Mouse (Mus musculus) yolk sac, embryonic 10.5 days (tissue): ENCODE data around the gene Slc2a9.
"Not testable (repeated sequence)": the region's sequence is repeated elsewhere in the genome, so short reads cannot be mapped to it uniquely, and the experiment has no call there.

Source experiments
- DNase-seq: peaks from one replicate; pipeline ENCODE4 v3.0.0-alpha.2; 2017; ENCODE audit warnings: low spot score

Gene Slc2a9

DNA sequence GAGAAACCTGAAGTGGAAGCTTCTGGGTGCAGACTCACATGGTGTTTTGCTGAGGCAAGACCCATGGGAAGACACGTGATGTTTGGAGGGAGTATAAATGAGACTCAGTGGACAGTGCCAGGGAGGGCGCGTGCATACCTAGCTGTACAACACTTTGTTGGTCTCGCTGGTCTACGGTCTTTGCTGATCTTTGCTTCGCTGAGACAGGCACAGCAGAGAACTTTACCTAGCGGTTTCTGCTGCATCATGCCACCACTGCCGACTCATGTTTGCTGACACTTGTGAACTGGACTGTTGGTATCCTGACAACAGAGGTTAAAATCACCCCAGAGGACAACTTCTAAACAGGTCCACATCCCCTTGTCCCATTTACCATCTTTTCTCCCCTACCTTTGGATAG is 2.9 kb downstream of the Slc2a9 start:
- no peak for DNase-seq

DNA sequence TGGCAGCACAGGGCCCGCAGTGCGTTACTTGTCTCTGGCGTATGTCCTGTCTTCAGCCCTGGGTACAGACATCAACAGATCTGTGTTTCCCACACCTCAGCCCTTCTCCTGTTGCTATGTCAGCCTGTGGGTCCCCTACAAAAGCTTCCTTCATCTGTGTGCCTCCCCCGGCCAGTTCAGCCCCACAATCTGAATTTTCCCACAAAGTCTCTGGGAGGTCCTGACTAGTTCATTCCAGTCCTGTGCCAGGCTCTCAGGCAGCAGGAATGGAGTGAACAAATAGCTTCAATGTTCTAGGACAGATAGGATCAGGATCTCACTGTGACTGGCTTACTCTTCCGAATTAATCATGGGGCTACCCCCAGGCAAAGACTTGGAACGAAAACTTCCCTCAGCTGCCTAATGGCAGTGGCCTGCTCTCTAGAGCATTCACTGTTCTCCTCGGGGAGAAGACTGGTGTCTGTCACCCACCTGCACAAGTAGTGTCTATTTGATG is 3.6 kb downstream of the Slc2a9 start:
- DNase-seq = no peak

DNA sequence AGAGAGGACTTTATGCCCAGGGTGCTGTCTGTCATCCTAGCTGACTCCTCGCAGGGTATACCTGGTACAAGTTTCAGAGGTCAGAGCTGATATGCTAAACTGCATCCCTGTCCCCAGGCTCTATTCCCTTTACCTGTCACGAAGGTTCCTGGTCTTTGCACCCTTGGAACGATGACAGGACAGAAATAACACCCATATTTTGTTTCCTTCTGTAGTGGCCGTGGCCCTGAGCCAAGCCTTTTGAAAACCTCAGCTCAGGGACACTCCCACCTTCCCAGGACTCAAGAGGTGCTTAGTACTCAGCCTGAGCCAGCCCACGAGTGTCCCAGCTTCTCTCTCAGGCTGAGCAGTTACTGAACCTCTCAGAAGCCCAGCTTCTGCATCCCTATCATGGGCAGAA is 4.5 kb downstream of the Slc2a9 start:
- no peak for DNase-seq

DNA sequence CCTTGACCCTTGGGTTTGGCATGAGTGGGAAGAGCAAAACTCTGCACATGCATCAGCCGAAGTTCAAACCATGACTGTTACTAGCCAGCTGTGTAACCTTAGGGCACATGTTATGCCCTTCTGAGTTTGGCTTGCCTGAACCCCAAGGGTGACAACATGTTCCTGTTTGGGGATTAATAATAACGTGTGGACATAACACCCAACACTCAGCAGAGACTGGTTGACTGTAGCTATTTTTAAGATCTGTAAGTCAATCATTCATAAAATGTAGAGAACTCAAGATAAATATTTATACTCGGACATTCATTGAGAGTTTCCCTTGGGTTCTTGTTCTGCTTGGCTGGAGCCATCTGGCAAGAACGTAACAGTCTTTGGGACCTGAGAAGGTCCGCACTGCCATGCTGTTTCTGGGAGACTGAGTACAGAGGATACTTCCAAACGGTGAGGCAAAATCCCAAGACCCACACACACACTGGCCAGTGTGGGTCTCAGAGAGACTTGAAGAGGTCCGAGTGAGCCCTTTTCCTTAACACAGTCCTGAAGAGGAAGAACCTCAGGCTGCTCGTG is 6.4 kb downstream of the Slc2a9 start:
- no peak for DNase-seq

DNA sequence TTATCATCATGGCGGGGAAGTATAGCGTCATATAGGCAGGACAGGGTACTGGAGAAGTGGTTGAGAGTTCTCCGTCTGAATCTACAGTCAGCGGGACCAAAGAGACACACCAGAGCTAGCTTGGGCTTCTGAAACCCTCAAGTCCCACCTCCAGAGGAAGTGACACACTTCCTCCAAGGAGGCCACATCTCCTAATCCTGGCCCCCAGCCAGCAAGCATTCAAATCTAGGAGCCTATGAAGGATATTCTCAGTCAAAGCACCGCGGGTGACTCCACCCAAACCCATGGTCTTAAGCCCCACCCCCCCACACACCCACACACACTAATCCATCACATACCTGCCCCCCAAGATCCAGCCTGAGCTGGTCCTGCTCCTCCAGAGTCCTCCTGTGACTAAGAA is 9.1 kb downstream of the Slc2a9 start:
- no peak for DNase-seq

DNA sequence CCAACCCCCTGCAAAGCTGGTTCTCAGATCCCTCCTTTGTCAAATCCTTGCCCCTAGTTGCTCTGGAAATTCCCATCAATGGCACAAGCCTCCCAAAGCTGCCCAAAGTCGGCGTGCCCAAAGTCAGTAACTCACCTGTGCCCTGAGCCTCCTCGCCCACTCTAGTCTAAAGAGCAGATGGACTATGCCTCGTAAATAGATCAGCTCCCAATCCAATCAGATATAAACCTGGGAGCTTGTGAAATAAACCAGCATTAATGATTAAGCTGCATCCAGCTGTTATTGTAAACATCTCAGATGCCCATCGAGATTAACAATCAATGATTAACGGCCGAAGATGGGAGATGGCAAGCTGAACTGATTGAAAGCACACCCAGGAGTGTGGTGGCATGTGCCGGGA is 11.2 kb downstream of the Slc2a9 start:
- no peak for DNase-seq

DNA sequence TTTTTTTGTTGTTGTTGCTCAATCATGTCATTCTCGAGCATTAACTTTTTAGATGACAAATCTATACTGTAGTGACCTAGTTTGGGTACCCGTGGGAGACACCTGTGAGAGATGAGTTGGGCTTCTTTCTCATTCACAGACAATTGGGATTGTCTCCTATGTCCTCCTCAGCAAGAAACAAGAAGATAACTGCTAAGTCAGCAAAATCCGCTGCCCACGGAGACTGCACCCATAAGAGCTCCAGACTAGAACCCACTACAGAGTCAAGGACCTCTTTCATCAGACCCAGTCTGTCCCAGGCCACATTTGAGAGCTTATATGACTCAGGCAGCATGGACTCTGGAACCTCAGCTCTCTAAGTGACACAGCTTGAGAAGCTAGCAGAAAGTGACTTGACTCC is 13.2 kb downstream of the Slc2a9 start:
- DNase-seq = no peak

DNA sequence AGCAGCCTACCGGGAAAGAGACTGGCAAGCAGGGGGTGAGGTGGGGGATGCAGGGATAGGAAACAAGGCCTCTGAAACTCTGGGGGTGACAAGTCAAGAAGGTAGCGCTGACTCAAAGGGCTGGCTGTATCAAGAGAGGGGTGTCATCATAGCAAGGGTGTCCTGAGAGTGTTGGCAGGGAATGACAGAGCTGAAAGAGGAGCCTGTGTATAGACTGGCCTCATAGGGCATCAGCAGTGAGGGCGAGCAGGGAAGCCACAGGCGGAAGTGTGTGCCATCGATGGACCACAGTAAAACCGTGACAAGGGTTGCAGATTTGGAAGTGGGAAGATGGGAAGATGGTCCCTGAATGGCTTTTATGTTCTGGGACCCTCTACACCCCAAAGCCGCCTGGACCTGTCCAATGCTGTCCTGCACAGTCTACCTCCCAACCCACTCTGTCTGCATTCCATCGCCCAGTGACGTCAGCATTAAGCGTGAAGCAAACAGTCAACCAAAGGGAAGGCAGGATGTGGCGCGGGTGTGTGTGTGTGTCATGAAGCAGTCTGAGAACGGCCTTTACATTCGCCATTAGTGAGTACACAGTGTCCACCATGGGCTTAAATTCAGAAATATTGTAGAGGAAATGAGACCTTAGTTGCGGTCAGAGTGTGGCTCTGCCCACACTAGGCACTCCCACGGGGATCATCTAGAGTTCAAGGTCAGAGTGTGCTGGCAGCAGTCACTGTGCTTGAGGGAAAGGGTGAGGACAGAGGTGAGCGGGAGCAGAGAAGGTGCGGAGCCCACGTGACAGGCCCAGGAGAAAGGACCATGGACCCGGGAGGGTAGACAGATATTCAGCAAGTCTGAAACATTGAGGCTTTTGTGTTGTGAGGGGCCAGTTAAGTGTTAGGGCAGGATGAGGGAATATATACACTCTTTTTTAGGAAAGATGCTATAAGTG is 14.0 kb downstream of the Slc2a9 start:
- DNase-seq = no peak

DNA sequence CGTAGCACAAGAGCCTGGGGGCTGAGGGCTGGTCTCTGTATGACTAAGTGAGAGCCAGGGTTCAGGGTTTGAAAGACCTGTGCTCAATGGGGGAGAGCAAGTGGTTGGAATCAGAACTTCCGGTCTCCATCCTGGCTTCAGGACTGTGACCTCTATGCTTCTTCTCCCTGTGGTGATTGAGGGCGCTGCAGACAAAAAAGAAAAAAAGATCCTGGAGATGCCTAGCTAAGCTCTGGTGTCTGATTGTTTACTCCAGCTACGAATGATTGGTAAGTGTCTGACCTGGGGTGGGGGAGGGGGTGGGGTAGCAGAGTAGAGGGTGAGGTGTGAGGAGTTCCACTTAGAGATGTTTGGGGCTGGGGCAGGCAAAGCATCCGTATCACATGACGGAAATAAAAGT is 14.9 kb downstream of the Slc2a9 start:
- DNase-seq = no peak

DNA sequence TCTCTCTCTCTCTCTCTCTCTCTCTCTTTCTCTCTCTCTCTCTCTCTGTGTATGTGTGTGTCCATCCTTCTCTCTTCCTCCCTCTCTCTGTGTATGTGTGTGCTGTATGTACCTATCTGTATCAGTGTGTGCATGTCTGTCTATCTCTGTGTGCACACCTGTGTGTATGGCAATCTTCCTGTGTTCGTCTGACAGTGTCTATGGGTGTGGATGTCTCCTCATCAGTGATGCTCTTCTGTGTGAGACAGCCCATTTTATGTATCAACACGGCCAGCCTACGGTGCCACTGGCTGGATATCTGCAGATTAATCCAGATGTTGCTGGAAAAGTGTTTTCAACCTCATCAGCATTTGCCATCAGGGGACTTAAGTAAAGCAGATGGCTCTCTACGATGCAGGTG is 15.7 kb downstream of the Slc2a9 start:
- no peak for DNase-seq

DNA sequence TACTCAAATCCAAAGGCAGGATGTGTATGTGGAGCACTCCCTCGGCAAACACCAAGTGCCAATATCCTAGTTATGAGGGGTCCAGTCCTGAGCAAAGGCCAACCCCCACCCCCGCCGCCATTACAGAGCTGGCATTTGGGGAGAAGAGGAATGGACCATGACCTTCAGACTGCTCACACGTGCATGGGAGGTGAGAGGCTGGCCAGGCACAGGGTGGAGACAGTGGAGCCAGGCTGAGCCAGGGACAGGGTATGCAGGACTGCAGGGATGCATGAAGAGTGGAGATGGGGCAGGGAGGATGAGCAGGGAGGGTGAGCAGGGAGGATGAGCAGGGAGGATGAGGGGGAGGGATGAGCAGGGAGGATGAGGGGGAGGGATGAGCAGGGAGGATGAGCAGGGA is 17.0 kb downstream of the Slc2a9 start:
- DNase-seq = no peak

DNA sequence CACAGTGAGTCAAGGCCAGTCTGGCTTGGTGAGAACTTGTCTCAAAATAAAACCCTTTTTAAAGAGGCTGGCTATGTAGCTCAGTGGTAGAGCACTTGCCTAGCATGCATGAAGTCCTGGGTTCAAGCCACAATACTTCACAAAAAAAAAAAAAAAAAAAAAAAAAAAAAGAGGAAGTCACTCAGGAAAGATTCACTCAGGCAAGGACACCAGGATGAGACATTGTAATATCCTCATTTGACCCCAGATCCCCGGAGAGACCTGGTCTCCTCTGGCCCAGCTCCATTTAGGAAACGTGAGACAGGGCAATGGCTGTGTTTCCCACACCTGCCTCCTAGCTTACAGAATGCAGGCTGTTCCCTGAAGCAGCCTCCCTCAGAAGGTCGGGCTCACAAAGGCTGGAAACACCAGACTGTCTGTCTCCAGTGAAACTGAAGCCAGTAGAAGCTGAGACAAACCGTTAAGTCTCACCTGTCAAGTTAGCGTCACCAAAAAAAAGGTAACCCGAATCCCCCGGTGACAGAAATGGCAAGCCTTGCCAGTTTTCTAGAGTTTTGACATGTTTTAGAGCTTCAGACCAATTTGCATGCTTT is 19.3 kb downstream of the Slc2a9 start:
- no peak for DNase-seq

DNA sequence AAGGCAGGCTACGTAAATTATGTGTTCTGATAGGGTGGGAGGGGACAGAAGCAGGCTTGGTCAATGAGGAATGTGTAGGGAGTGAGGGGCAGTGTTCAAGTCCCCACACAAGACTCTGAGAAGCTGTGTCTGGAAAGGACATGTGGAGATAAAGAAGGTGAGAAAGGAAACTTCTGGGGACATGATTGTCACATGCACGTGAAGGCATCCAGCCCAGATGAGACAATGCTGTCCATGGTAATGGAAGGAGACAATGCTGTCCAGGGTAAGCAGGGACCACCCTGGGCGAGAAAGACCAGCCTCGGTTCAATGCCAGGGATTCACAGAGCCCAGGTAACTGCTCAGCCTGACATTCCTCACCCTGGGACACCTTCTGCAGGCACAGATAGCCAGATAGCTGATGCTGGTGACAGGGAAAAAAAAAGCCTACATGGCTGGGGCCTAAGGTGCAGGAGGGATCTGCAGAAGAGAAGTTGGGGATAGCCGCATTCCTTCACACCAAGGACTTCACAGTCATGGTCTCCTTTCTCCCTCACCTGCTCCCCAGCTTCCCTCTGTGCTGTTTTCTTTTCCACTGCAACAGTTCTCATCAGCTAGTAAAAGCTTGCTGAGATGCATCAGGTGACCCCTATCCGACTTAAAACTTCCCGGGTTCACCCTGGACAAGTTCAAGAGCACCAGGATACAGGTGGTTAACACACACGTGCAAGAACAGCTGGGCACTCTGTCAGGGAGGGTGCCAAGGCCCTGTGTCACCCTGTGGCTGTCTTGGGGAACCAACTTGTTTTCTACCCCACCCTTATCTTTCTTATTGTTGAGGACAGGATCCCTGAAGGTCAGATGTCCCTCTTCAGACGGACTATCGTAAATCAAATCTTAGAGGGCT is 21.9 kb downstream of the Slc2a9 start:
- DNase-seq = no peak

DNA sequence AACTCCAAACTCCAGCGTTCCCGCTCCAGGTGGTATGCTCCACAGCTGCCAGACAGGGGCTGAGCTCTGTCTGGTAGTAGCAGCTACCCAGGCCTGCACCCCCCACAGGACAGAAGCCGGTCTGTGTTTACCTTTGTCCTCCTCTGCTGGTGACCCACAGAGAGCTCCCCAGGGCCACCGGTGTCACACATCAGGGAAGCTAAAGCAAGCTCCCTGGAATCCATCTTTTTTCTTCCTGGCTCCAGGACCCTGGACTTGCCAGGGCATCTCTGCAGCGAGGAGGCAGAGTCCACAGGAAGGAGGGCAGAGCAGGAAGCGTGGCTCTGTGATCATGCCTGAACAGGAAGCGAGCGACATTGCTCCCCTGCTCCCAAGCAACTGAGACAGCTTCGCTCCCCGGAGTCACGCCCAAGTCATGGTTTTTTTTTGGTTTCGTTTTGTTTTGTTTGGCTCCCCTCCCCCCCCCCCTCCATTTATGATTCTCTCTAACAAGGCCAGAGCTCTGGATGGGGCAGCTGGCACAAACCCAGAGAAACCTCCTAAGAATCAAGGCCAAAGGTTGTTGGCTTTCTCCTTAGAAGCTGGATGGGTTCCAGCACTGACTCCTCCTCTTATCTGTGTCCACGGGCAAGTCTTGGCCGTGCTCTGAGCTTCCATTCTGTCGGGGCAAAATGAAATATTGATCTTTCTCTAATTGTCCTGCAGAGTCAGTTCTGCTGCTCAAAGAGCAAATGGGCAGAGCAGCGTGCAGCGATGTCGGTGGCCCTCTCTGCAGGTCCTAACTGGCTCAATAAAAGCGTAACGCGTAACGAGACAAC is 22.8 kb downstream of the Slc2a9 start:
- DNase-seq = peak; percentile 63

DNA sequence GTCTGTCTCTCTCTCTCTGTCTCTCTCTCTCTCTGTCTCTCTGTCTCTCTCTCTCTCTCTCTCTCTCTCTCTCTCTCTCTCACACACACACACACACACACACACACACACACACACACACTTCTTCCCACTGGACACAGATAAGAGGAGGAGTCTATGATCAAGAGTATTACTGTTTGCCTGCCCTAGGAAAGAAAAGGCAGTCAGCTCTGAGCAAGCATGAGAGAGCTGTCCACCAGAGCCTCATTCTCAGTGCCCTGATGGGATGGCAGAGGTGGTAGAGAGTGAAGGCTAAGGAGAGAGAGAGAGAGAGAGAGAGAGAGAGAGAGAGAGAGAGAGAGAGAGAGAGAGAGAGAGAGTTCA is 23.4 kb downstream of the Slc2a9 start:
- not testable (repeated sequence) for DNase-seq

DNA sequence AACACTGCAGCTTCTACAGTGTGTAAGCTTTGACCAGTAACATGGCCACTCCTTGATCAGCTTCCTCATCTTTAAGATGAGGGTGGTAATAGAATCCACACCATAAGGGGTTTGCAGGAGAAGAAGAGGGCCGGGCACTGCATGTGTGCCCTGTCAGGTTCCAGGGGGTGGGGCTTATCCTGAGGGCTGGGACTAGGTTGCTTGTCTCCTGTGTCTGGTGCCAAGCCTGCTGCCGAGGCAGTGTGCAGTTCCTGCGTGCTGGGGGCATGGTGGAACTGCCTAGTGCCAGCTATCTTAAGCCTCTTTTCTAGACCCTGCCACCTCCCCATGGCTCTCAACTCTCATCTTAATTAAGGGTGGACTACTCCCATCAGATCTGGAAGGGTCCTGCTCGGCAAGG is 23.9 kb downstream of the Slc2a9 start:
- no peak for DNase-seq

DNA sequence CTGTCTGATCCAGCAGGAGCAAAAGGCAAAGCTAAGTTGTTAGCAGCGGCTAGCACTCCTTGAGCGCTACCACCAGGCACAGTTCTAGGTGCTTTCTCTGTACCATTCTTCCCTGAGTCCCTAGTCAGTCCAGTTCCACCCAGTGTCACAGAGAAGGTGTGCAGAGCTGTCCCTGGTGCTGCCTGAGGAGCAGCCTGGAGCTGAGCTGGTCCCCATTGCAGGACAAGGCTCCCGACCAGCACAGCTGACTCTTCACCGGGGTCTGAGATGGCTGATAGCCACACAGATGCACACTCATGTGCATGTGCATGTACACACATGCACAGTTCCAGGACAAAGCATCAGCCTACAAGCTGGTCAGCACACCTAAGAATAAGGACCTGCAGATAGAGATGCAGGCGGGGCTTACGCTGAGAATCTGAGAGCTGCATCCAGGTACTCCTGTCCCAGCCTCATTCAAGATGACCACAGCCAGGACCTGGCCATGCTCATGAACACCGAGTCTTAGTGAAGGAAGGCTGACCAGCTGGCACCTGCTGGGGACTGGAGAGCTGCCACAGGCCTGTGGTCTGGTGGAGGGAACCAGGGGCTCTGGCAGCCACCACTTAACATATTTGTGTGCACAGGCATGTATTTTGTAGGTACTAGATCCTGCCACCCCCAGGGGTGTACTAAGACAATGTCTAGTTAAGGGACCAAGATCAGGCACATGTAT is 25.1 kb downstream of the Slc2a9 start:
- peak; percentile 32 for DNase-seq

DNA sequence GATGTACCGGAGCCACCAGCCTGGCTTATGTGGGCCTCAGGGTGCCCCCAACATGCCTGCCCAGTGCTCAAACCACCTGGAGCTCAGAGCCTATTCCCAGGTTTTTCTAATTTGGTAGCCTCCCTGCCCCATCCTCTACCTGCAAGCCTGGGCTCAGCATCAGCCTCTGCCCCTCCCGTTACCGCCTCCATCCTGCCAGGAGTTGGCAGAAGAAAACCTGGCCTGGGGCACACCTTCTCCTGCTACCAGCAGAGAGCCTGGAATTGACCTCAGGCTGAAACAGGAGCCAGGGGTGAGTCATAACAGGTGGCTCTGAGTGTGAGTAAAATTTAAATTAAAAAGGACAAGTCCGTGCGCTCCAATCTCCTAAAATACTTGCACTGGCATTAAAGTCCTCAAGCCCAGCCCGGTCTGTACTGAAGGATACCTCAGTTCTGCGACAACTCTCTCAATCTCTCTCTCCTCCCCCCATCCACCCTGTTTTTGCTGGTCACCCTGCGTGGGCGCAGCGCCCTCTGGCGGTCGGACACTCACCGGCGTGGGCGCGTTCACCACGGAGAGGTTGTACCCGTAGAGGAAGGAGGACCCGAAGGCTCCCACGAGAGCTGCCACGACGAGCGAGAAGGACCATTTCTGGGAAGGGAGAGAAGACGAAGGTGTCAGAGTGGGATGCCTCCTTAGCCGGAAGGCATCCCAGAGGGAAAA is 25.9 kb downstream of the Slc2a9 start:
- DNase-seq = no peak

DNA sequence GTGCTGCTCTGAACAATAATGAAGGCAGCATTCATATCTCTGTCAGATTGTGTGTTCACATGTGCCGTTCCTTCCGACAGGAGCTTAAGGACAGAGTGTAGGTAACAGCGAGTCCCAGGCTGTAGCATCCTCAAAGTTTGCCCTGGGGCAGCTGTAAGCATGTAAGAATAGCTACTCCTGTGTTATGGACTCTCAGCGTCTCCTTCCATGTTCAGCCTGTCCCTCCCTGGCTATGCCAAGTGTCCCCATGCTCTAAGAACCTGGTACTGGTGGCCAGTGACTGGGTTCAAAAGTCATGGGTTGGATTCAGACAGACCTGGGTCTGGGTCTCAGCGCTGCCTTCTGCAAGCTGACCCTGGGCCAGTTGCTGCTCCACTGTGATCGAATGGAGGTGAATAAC is 32.1 kb downstream of the Slc2a9 start:
- DNase-seq = no peak
